Mouse (Mus musculus) thymus, adult 2 months (tissue): ENCODE measurements around the gene Majin. TPM values are rescaled to one million over a fixed set of nuclear protein-coding genes. Genes with fewer than 3 reads are reported as not detected.

Source experiments
- DNase-seq: peaks from one replicate; pipeline ENCODE4 v3.0.0; 2021
- H3K27ac ChIP-seq: fragments of 200-500 bp; 2 replicates; pipeline ENCODE4 v1.5.1; 2012; ENCODE audit warnings: low read length, control low read depth; ENCODE audit not compliant: control insufficient read depth, insufficient read depth
- H3K27me3 ChIP-seq: fragments of 200-500 bp; 2 replicates; pipeline ENCODE4 v1.6.1; 2012; ENCODE audit warnings: mild to moderate bottlenecking, low read length, moderate library complexity, mixed read lengths; ENCODE audit not compliant: control insufficient read depth, insufficient read depth
- H3K36me3 ChIP-seq: fragments of 200-500 bp; 2 replicates; pipeline ENCODE4 v1.6.1; 2012; ENCODE audit warnings: mild to moderate bottlenecking, low read length, moderate library complexity; ENCODE audit not compliant: control insufficient read depth, insufficient read depth
- H3K4me1 ChIP-seq: fragments of 200-500 bp; replicated peaks from 2 replicates; pipeline ENCODE4 v1.6.1; 2012; ENCODE audit warnings: low read length; ENCODE audit not compliant: control insufficient read depth, insufficient read depth
- H3K4me3 ChIP-seq: fragments of 200-500 bp; 2 replicates; pipeline ENCODE4 v1.5.1; 2012; ENCODE audit warnings: mild to moderate bottlenecking, low read length, control low read depth, moderate library complexity; ENCODE audit not compliant: control insufficient read depth, insufficient read depth
- CTCF ChIP-seq: fragments of 200-500 bp; IDR thresholded peaks from 2 replicates; pipeline ENCODE4 v1.5.1; 2012; ENCODE audit warnings: mild to moderate bottlenecking, control low read depth, low read length, moderate library complexity, borderline replicate concordance; ENCODE audit not compliant: control insufficient read depth, poor library complexity, insufficient read depth; ENCODE audit errors: extremely low read depth
- POLR2A ChIP-seq: fragments of 200-500 bp; IDR thresholded peaks from 2 replicates; pipeline ENCODE4 v1.6.1; 2012; ENCODE audit warnings: mild to moderate bottlenecking, low read length, control low read depth, moderate library complexity; ENCODE audit not compliant: control insufficient read depth, poor library complexity, insufficient read depth; ENCODE audit errors: extremely low read depth
- WGBS: fragments of 180-500 bp; shearing (Covaris S2); methylation state at CpG from one replicate; pipeline ENCODE4 v1.1.7; 2018; 5-methylcytosine and 5-hydroxymethylcytosine counted together
- polyA plus RNA-seq: library from polyadenylated mRNA; depleted of rRNA; stranded (reverse); fragments of >200 nt; gene quantifications from 2 replicates; pipeline ENCODE4 v1.2.3, GENCODE M21; 2012

The Majin gene
- polyA plus RNA-seq, 1 experiment = 0.57 TPM

- no peak overlapping the region for H3K4me3 ChIP-seq
- peaks cover 3% of the 10 kb centered on the region; the same call in 1 of the 2 replicates for H3K36me3 ChIP-seq
- TF ChIP-seq CTCF = no peak
- TF ChIP-seq POLR2A = no peak
- DNase-seq = no peak
- peaks cover 17% of the 10 kb centered on the region for H3K4me1 ChIP-seq
- no peaks in the 10 kb centered on the region for H3K27me3 ChIP-seq
- H3K27ac ChIP-seq = no peak overlapping the region; the same call in 1 of the 2 replicates
- 68% methylated on average over 5 of the region's 5 CpGs for WGBS
Measured at GRCm38 (mm10) chr19:6240725-6241124, 56.5 kb downstream of the Majin start.

- peak within 1 kb of the TSS; percentile 76 for H3K27ac ChIP-seq
- peaks cover 14% of the 10 kb centered on the region for H3K4me1 ChIP-seq
- DNase-seq = peak; percentile 98
- WGBS = under 1% methylated on average over 55 of the region's 55 CpGs
- peak within 1 kb of the TSS; percentile 86 for H3K4me3 ChIP-seq
- no peaks in the 10 kb centered on the region for H3K27me3 ChIP-seq
- peaks cover 11% of the 10 kb centered on the region for H3K36me3 ChIP-seq
- TF ChIP-seq CTCF (no peak; the same call in 1 of the 2 replicates), POLR2A (peak; percentile 77; the same call in 1 of the 2 replicates)
Measured at GRCm38 (mm10) chr19:6241274-6242107, 57.3 kb downstream of the Majin start, which contains the start of gene Atg2a. Atg2a (plus strand) TSS chr19:6241668.

- H3K36me3 ChIP-seq = peaks cover 17% of the 10 kb centered on the region
- peak; percentile 69 for DNase-seq
- peak overlapping the region; percentile 76 for H3K27ac ChIP-seq
- TF ChIP-seq POLR2A = no peak
- no peak for TF ChIP-seq CTCF
- H3K27me3 ChIP-seq = no peaks in the 10 kb centered on the region
- H3K4me3 ChIP-seq = peak overlapping the region; percentile 86
- peaks cover 12% of the 10 kb centered on the region for H3K4me1 ChIP-seq
- WGBS = 0% methylated on average over 4 of the region's 4 CpGs
Measured at GRCm38 (mm10) chr19:6242281-6242680, 58.1 kb downstream of the Majin start.

GRCm38 (mm10) chr19:6243226-6243625, 59.0 kb downstream of the Majin start:
- no peak overlapping the region for H3K4me3 ChIP-seq
- peaks cover 26% of the 10 kb centered on the region for H3K36me3 ChIP-seq
- 96% methylated on average over 5 of the region's 5 CpGs for WGBS
- H3K4me1 ChIP-seq = peaks cover 12% of the 10 kb centered on the region
- H3K27ac ChIP-seq = no peak overlapping the region
- DNase-seq = no peak
- no peaks in the 10 kb centered on the region for H3K27me3 ChIP-seq
- TF ChIP-seq POLR2A (no peak), CTCF (no peak)

- Histone ChIP-seq H3K4me1 (peaks cover 12% of the 10 kb centered on the region), H3K4me3 (no peak overlapping the region), H3K36me3 (peaks cover 34% of the 10 kb centered on the region), H3K27ac (no peak overlapping the region), H3K27me3 (no peaks in the 10 kb centered on the region)
- DNase-seq = no peak
- 94% methylated on average over 1 of the region's 1 CpGs for WGBS
- TF ChIP-seq CTCF (no peak), POLR2A (no peak)
Measured at GRCm38 (mm10) chr19:6245806-6246205, 61.6 kb downstream of the Majin start.

GRCm38 (mm10) chr19:6247526-6248300, 63.5 kb downstream of the Majin start:
- WGBS = 97% methylated on average over 29 of the region's 29 CpGs
- peaks cover 5% of the 10 kb centered on the region for H3K4me1 ChIP-seq
- H3K27me3 ChIP-seq = no peaks in the 10 kb centered on the region
- H3K36me3 ChIP-seq = peaks cover 54% of the 10 kb centered on the region
- H3K27ac ChIP-seq = no peak overlapping the region
- no peak for TF ChIP-seq CTCF
- TF ChIP-seq POLR2A = no peak
- no peak overlapping the region for H3K4me3 ChIP-seq
- DNase-seq = no peak
